Mouse (Mus musculus) spleen, postnatal 36 days (tissue): ENCODE results near the gene Cd27.

Source experiments
- DNase-seq, 2 experiments: peaks; one replicate each; pipeline ENCODE4 v3.0.0; 2022; ENCODE audit warnings: low spot score in 2 of 2, mixed read lengths in 1 of 2

The Cd27 gene

DNA sequence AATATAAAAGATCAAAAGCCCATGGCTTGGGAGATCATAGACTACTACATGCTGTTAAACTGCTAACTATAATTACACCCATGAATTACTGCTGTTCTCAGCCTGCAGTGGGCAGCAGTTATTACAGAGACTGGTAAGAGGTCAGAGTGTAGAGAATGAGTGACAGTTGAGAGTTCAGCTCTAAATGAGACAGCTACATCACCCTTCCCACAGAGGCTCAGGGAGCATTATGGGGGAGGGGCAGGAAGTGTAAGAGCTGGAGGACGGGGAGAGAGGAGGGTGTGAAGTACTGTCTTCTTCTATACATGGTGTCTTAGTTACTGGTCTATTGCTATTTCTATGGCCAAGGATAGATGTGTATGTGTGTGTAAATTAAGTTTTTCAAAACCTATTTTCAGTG is 7.7 kb upstream of the Cd27 start:
- DNase-seq, result no peak

DNA sequence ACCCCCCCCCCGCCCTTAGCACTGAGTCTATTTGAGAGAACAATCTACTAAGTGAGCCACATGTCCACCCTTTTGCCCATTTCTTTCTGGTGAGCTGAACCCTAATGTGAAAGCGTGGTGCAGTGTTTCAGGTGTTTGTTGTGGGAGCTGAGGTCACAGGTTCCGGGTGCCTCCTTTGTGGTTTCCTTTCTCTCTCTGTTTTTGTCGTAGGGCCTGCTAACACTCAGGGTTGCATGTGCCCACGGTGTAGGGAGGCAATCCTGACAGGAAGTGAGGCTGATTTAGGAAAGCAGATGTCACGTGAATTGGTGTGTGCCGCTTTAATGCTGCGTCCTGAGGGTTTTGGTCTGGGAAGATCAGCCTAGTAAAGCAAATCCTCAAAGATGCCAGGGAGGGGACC is 4.8 kb upstream of the Cd27 start:
- DNase-seq, result peak; percentile 63 to 67

GRCm38 (mm10) chr6:125240617-125241016 is 3.8 kb upstream of the Cd27 start:
- no peak for DNase-seq

DNA sequence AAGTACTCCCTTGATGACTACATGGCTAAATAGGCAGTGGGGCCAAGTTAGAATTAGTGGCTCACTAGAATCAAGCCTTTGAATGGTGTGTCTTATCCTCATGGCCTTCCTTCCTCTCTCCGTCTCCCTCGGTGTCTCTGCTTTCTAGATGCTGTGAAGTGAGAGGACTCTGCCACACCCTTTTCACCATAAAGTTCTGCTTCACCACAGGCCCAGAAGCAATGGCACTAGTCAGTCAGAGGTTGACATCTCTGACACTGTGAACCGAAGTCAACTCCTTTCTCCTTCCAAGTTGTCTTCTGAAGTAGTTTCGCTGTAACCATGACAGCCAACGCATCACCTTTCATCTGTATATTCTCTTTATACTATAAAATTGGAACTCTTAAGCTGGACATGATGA is 2.7 kb upstream of the Cd27 start:
- no peak for DNase-seq

DNA sequence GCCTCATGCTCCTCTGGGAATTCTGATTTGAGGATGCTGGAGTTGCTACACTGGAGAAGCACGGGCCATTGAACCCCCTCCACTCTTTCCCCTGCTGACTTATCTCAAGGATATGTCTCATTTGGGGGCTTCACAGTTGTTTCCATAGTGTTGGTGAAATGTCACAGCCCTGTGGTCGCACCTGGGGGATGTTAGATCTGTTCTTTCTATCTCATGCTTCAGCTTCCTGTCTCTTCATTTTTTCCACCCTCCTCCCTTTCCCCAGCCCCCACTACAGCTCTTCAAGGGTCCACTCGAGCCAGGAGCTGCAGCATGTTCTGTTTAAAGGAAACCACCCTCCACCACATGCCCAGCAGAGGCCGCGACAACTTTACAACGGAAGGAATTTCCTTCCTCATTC is 1.6 kb upstream of the Cd27 start:
- no peak for DNase-seq

GRCm38 (mm10) chr6:125237421-125237820 is 611 bp upstream of the Cd27 start:
- DNase-seq, result no peak

GRCm38 (mm10) chr6:125236341-125236740 is 469 bp downstream of the Cd27 start:
- no peak for DNase-seq

- no peak for DNase-seq
These were observed 2.3 kb downstream of the Cd27 start for GRCm38 (mm10) chr6:125234520-125234828.

DNA sequence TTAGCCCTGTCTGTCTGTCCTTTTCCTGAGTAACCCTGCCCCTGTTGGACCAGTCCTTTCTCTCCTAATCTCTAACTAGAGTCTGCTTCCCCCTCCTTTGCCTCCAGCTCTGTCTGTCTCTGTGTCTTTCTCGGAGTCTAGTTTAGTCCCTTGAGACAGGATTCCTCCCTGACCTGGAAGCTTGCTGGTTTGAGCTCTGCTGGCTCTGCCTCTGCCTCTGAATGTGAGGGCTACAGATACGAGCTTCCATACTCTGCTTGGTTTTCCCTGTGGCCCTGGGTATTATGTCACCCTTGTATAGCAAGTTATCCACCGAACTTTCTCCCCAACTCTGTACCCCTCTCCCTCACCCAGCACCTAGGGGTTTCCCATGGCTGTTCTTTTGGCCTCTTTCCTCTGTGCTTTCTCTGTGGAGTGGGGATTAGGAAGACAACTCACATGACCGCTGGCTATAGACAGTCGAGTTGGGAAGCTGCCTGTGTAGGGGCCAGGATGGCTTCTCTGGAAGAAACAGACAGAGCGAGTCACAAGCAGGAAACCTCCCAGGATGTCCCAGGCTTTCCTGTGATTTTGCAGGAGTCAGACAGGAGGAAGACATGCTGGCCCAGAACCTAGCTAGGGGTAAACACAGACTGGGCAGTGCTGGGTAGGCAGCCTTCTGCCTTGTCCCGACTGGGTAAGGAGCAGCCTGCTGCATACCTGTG is 2.8 kb downstream of the Cd27 start:
- DNase-seq, result no peak

GRCm38 (mm10) chr6:125232516-125232915 is 4.3 kb downstream of the Cd27 start:
- no peak for DNase-seq

GRCm38 (mm10) chr6:125232045-125232437 is 4.8 kb downstream of the Cd27 start:
- no peak for DNase-seq

- DNase-seq, result peak; percentile 78 to 80
These were observed 5.4 kb downstream of the Cd27 start, which contains the start of gene Tapbpl for GRCm38 (mm10) chr6:125231117-125232044. Tapbpl (minus strand) TSS chr6:125231860.

- DNase-seq, result no peak
These were observed 6.2 kb downstream of the Cd27 start for GRCm38 (mm10) chr6:125230571-125230970.

DNA sequence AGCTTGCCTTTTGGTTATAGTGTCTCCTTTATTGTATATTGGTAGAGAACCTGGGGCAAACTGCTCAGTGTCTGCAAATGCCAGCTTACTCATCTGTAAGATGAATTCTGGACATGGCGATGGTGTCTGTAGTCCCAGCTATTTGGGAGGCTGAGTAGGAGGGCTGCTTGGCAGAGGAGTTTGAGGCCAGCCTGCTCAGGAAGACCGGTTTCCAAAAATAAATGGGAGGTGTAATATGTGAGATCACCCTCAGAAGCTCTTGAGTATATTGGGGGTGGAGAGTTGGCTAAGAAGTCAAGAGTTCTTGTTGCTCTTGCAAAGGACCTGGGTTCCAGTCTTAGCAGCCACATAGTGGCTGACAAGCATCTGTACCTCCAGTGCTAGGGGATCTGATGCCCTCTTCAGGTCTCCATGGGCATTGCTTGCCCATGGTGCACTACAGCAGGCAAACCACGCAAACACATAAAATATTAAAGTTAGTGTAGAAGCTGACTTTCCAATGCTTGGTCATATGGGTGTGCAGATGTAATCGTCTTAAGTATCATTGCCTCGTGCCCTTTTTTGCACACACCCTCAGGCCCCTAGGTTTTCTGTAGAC is 11.2 kb downstream of the Cd27 start:
- peak in 1 of 2 experiments; percentile 48 for DNase-seq

DNA sequence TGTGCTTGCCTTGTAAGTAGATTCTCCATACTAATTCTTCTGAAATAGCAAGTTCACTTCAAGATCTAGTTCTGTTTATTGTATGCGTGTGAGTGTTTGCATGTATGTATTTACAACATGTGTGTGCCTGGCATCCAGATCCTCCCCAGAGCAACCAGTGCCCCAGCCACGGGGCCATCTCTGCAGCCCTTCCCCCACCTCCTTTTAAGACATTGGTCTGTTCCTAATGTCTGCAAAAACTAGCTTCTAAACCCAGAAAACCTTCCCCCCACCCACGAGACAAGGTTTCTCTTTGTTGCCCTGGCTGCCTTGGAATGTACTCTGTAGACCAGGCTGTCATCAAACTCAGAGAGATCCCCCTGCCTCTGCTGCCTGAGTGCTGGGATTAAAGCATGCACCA is 14.2 kb downstream of the Cd27 start:
- no peak for DNase-seq

DNA sequence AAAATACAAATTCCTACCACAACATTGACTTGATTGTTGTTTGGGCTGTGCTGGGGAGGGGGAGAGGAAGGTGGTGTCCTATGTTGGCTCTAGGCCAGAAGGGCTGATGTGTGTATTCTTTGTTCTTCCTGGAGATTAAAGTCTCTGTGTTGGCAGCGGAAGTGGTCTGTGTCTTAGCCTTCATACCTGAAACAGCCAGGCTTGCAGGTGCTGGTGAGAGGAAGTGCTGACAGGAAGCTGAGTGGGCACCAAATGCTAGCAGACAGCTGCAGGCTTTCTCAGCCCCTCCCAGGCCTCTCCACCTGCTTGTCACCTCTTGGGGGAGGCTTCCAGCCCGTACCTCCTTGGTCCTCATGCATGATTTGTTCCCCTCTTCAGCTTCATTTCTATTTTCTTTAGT is 14.7 kb downstream of the Cd27 start:
- DNase-seq, result peak; percentile 92 to 94

- DNase-seq, result no peak
These were observed 15.6 kb downstream of the Cd27 start for GRCm38 (mm10) chr6:125221115-125221745.

DNA sequence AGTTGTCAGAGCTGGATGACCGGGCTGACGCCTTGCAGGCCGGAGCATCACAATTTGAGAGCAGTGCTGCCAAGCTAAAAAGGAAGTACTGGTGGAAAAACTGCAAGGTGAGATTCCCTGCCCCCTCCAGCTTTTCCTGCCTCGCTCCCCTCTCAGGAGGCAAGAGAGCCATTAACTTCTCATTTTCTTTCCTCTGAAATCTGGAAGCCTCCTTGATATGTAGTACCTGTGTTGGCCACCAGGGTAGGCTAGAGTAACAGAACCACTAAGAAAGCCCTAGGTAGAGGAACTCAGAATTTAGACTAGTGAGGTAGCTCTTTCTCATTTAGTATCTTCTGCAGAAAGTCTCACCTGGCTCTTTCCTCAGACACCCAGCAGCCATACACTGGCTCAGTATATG is 17.8 kb downstream of the Cd27 start:
- peak; percentile 73 to 81 for DNase-seq

DNA sequence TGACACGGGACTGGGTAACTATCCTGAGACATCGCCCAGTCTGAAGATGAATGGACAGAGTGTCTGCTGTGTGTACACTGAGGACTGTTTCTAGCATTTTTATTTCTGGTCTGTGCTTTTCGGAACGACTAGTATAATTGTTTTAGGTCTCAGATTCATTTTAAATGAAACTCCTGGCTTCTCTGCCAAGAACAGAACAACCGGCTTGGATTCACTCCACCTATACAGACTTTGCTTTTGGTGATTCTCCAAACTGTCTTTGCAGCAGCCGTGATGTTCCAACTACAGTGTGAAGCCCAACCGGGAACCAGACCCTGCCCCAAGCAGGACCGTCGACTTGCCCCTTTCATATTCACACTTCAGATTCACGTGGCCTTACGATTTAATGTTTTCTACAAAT is 18.9 kb downstream of the Cd27 start:
- DNase-seq, result no peak

DNA sequence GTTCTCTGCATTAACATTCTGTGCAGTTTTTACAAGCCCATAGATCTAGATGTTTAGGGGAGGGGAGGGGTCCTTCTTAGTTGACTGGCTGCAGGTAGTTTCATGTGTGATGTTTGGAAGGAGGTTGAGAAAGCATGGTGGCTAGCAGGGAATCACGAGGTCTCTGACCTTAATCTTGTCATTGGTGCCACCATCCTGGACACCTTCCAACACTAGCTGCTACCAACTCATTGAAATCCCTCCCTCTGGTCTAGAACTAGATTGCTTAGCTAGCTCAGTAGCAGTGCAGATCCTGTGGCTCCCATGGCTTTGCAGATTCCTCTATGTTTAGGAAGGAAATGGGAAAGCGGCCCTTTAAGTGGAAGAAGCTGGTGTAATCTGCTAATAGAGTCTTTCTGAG is 19.9 kb downstream of the Cd27 start:
- no peak for DNase-seq

DNA sequence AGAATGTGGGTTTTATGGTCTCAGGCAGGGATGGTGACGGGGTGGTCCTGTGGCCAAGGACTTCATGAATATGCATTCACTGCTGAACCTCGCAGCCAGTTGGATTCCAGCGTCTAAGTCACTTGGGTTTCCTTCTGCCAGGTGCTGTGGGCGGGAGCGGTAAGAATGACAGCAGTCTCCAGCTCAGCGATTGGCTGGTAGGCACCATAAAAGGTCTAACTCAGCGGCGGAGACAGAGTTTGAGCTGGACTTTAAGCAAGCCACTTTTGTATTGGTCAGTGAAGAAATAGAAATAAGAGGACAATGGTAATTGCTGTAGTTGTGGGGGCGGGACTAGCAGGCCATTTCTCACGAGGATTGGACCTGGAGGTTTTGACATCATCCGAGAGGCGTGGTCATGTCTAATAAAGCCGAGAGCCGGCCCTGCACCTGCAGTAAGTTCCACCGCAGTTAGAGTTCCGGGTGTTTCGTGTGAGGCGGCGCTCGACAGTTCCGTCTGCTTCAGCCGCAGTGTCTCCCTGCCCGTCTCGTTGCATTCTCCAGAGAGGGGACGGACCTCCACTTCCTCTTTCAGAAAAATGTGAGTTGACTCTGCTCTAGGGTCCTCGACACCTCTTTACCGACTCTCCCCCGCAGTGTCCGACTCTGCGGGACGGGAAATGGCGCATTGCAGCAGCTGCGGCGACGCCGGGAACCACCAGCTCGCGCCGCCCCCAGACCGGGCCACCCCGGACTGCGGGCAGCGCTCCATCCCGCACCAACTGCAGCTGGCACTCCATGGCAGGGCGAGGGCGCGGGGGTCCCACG is 21.5 kb downstream of the Cd27 start, which contains the start of gene Vamp1:
Gene Vamp1, plus strand, starts transcription at position 404 of the 807 bp plus-strand sequence.
- DNase-seq, result peak; percentile 96 to 98
